Comparison of ENCODE assay signal across 32 mouse cellular contexts in genomic region chr4:119837505-119838065, GRCm38 (mm10).
DNase-seq lines count a peak whose midpoint lies in the region; ATAC-seq and TF ChIP-seq lines count a peak whose summit lies in the region.
"Had no signal": no experiment of that assay in that cellular context is flagged by ENCODE, and none has a peak within 500 bp of the region (broad histone marks: within the 10 kb centered on the region; RNA-seq: fewer than 3 reads in every experiment).

No protein-coding gene starts in this region.

- H3K36me3 ChIP-seq in heart, embryonic 16.5 days (ENCODE audit: control insufficient read depth, insufficient read depth) = no peaks in the 10 kb centered on the region
- H3K36me3 ChIP-seq in midbrain, postnatal 0 days (ENCODE audit: insufficient read depth, low read length) = no peaks in the 10 kb centered on the region
- no peaks in the 10 kb centered on the region for H3K36me3 ChIP-seq in midbrain, embryonic 11.5 days (ENCODE audit: control insufficient read depth, insufficient read depth, low read length)
- H3K36me3 ChIP-seq: embryonic facial prominence, embryonic 13.5 days; forebrain, embryonic 10.5 days; forebrain, embryonic 15.5 days; heart, embryonic 12.5 days; hindbrain, embryonic 10.5 days; hindbrain, embryonic 15.5 days; intestine, embryonic 15.5 days; limb, embryonic 10.5 days; limb, embryonic 15.5 days; liver, embryonic 13.5 days; midbrain, embryonic 15.5 days had no signal

- no peaks in the 10 kb centered on the region for H3K27me3 ChIP-seq in heart, embryonic 16.5 days (ENCODE audit: control insufficient read depth, insufficient read depth, low read length)
- H3K27me3 ChIP-seq in midbrain, postnatal 0 days (ENCODE audit: insufficient read depth, low read length) = no peaks in the 10 kb centered on the region
- no peaks in the 10 kb centered on the region for H3K27me3 ChIP-seq in midbrain, embryonic 11.5 days (ENCODE audit: control insufficient read depth, insufficient read depth, low read length)
- H3K27me3 ChIP-seq: CH12.LX; embryonic facial prominence, embryonic 13.5 days; forebrain, embryonic 15.5 days; heart, embryonic 12.5 days; hindbrain, embryonic 15.5 days; intestine, embryonic 15.5 days; limb, embryonic 15.5 days; liver, embryonic 13.5 days; midbrain, embryonic 15.5 days had no signal

- H3K4me1 ChIP-seq in heart, embryonic 16.5 days (ENCODE audit: control insufficient read depth, insufficient read depth, low read length) = peaks cover 14% of the 10 kb centered on the region
- H3K4me1 ChIP-seq in midbrain, postnatal 0 days (ENCODE audit: insufficient read depth, low read length) = no peaks in the 10 kb centered on the region
- no peaks in the 10 kb centered on the region for H3K4me1 ChIP-seq in midbrain, embryonic 11.5 days (ENCODE audit: control insufficient read depth, insufficient read depth, low read length)
- H3K4me1 ChIP-seq: embryonic facial prominence, embryonic 13.5 days; forebrain, embryonic 10.5 days; hindbrain, embryonic 15.5 days; intestine, embryonic 15.5 days; limb, embryonic 15.5 days; midbrain, embryonic 15.5 days had no signal

- no peaks in the 10 kb centered on the region for H3K9me3 ChIP-seq in heart, embryonic 16.5 days (replicated peaks; ENCODE audit: control insufficient read depth, low read length)
- no peaks in the 10 kb centered on the region for H3K9me3 ChIP-seq in midbrain, postnatal 0 days (ENCODE audit: low read length)
- no peaks in the 10 kb centered on the region for H3K9me3 ChIP-seq in midbrain, embryonic 11.5 days (ENCODE audit: control insufficient read depth, low read length)
- H3K9me3 ChIP-seq: embryonic facial prominence, embryonic 13.5 days; forebrain, embryonic 10.5 days; forebrain, embryonic 15.5 days; heart, embryonic 12.5 days; hindbrain, embryonic 10.5 days; hindbrain, embryonic 15.5 days; intestine, embryonic 15.5 days; limb, embryonic 10.5 days; limb, embryonic 15.5 days; liver, embryonic 13.5 days; midbrain, embryonic 15.5 days had no signal

- H3K4me2 ChIP-seq in heart, embryonic 16.5 days (ENCODE audit: low read depth, low read length) = no peak overlapping the region
- no peak overlapping the region for H3K4me2 ChIP-seq in midbrain, postnatal 0 days (ENCODE audit: low read depth, low read length, poor library complexity, severe bottlenecking)
- H3K4me2 ChIP-seq in midbrain, embryonic 11.5 days = no peak overlapping the region
- H3K4me2 ChIP-seq: embryonic facial prominence, embryonic 13.5 days; forebrain, embryonic 15.5 days; heart, embryonic 12.5 days; hindbrain, embryonic 15.5 days; intestine, embryonic 15.5 days; limb, embryonic 15.5 days; liver, embryonic 13.5 days; midbrain, embryonic 15.5 days had no signal

- DNase-seq in frontal cortex, postnatal 25 days (ENCODE audit: low spot score in 2 of 2) = no peak
- no peak for DNase-seq in heart, adult 8-10 months (ENCODE audit: low spot score)
- DNase-seq in midbrain, postnatal 0 days (ENCODE audit: low spot score) = peak; percentile 12
- DNase-seq in midbrain, embryonic 11.5 days (ENCODE audit: low spot score, missing footprints) = no peak
- peak; percentile 37 for DNase-seq in retina, embryonic 14.5 days (ENCODE audit: low spot score)
- DNase-seq in embryo, embryonic 10 days (ENCODE audit: low spot score) = no peak
- DNase-seq: adrenal gland, adult 8-10 months; cerebellum, adult 11 months; cerebellum, adult 9-10 months; cerebellum, postnatal 36 days; kidney, adult 2 months; kidney, postnatal 4 days; liver, embryonic 13.5 days; lung, adult 18-20 months; lung, postnatal 4 days; spleen, adult 18-20 months; thymus, postnatal 36 days had no signal

- 0 out of 2 replicates have a peak overlapping the region, but pooled peaks have one; percentile 4 for H3K27ac ChIP-seq in heart, embryonic 16.5 days (ENCODE audit: low read length)
- H3K27ac ChIP-seq in midbrain, postnatal 0 days (ENCODE audit: low read depth, low read length) = no peak overlapping the region
- H3K27ac ChIP-seq in midbrain, embryonic 11.5 days (ENCODE audit: low read depth, low read length) = no peak overlapping the region
- H3K27ac ChIP-seq: embryonic facial prominence, embryonic 13.5 days; forebrain, embryonic 10.5 days; forebrain, embryonic 15.5 days; hindbrain, embryonic 10.5 days; hindbrain, embryonic 15.5 days; intestine, embryonic 15.5 days; limb, embryonic 10.5 days; limb, embryonic 15.5 days; liver, embryonic 13.5 days; midbrain, embryonic 15.5 days had no signal

- ATAC-seq in frontal cortex, adult (ENCODE audit: low TSS enrichment) = peak; percentile 66; the same call in 1 of the 2 replicates
- no peak for ATAC-seq in heart, embryonic 16.5 days (replicated peaks; ENCODE audit: extremely low read depth, insufficient read depth, low FRiP score)
- ATAC-seq in midbrain, postnatal 0 days (ENCODE audit: low FRiP score) = no peak
- ATAC-seq in midbrain, embryonic 11.5 days (ENCODE audit: low FRiP score) = no peak
- ATAC-seq: activated CD4-positive, CD25-positive, alpha-beta regulatory T cell, adult 4 months; forebrain, embryonic 15.5 days; intestine, embryonic 15.5 days; lung, postnatal 0 days; midbrain, embryonic 15.5 days had no signal

- 50% methylated on average over 1 of the region's 1 CpGs for WGBS in heart, embryonic 16.5 days
- WGBS in midbrain, postnatal 0 days = 79% methylated on average over 1 of the region's 1 CpGs
- 100% methylated on average over 1 of the region's 1 CpGs for WGBS in midbrain, embryonic 11.5 days

- no peak for TF ChIP-seq CTCF in midbrain, postnatal 0 days (IDR thresholded peaks at IDR 0.05)

- H3K4me3 ChIP-seq in heart, embryonic 16.5 days (ENCODE audit: low read length) = no peak overlapping the region
- no peak overlapping the region for H3K4me3 ChIP-seq in midbrain, postnatal 0 days (ENCODE audit: low read depth, low read length)
- no peak overlapping the region for H3K4me3 ChIP-seq in midbrain, embryonic 11.5 days (ENCODE audit: low read depth, low read length)
- H3K4me3 ChIP-seq: embryonic facial prominence, embryonic 13.5 days; forebrain, embryonic 10.5 days; forebrain, embryonic 15.5 days; heart, embryonic 12.5 days; hindbrain, embryonic 10.5 days; hindbrain, embryonic 15.5 days; intestine, embryonic 15.5 days; limb, embryonic 10.5 days; limb, embryonic 15.5 days; liver, embryonic 13.5 days; midbrain, embryonic 15.5 days had no signal

- no peak overlapping the region for H3K9ac ChIP-seq in heart, embryonic 16.5 days (ENCODE audit: low read length)
- no peak overlapping the region for H3K9ac ChIP-seq in midbrain, postnatal 0 days (replicated peaks; ENCODE audit: low read length, poor library complexity, severe bottlenecking)
- no peak overlapping the region for H3K9ac ChIP-seq in midbrain, embryonic 11.5 days (ENCODE audit: low read length)
- H3K9ac ChIP-seq: embryonic facial prominence, embryonic 13.5 days; forebrain, embryonic 15.5 days; heart, embryonic 12.5 days; hindbrain, embryonic 15.5 days; intestine, embryonic 15.5 days; limb, embryonic 15.5 days; liver, embryonic 13.5 days; midbrain, embryonic 15.5 days had no signal

Comparison
In these comparisons a context has a peak if more than half of its experiments do, and no peak if none do; other contexts are left out.
1. DNase-seq: peak in midbrain, postnatal 0 days (single experiment) and retina, embryonic 14.5 days (single experiment); none in frontal cortex, postnatal 25 days (0 of 2), heart, adult 8-10 months (single experiment), midbrain, embryonic 11.5 days (single experiment) and embryo, embryonic 10 days (single experiment).